Mouse (Mus musculus): ENCODE data around the gene Mospd3.
"Not testable (repeated sequence)": the region's sequence is repeated elsewhere in the genome, so short reads cannot be mapped to it uniquely, and the experiment has no call there.

Gene Mospd3

GRCm38 (mm10) chr5:137615347-137615746 lies 14.5 kb upstream of the Mospd3 start:
- in situ Hi-C loops (cut with MboI), result no loop called here

GRCm38 (mm10) chr5:137614921-137615320 lies 14.1 kb upstream of the Mospd3 start:
- in situ Hi-C loops (cut with MboI), result not testable (repeated sequence)

- in situ Hi-C loops (cut with MboI), result no loop called here
These were observed 12.7 kb upstream of the Mospd3 start, which contains the start of gene Pcolce for GRCm38 (mm10) chr5:137613550-137613949. TSS of gene Pcolce (minus strand) at chr5:137613784.

DNA sequence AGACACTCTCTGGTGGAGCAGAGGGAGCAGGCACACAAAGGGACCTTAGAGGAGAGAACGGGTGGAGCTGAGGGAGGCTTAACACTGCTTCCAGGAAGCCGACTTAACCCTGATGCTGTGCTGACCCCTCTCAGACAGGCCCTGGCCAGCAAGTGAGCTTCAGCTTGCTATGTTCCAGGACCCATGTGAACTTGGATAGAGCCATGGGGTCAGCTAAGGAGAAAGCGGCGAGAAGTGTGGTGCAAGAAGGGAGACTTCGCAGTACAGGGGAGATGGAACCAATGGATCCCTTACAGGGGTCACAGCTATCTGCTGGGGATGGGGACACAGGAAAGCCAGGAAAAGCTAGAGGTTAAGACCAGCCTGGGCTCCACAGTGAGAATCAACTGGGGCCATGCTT lies 12.2 kb upstream of the Mospd3 start:
- in situ Hi-C loops (cut with MboI), result no loop called here

DNA sequence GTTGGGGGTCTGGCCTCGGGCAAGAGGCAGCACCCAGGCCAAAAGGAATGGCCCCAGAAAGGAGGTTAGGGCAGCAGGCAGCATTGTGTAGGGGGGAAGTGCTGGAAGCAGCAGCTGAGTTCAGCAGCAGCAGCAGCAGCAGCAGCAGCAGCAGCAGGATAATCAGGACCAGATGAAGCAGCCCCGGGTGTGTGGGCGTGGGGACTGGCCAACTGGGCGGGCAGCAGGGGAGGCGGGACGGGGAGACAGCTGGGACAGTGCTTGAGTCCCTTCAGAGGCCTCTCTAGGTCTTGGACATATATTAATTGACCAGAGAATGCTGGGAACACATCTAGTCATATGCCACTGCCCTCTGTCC lies 10.4 kb upstream of the Mospd3 start:
- in situ Hi-C loops (cut with MboI), result no loop called here

- in situ Hi-C loops (cut with MboI), result no loop called here
These were observed 9.8 kb upstream of the Mospd3 start for GRCm38 (mm10) chr5:137610548-137611244.

DNA sequence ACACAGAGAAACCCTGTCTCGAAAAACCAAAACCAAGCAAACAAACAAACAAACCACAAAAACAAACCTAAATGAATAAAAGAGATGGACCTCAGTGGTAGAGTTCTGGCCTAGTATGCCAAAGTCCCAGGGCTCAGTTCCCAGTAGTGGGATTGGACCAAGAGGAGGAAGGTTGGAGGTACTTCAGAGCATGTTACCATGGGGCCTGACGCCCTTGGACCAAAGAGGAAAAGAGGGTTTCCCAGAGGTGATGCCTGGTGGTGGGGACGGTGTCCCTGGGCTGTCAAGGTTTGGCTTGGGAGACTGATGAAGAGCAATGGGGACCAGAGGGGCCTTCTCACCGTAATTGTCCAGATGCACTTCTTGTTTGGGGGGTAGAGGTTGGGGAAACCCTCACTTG lies 9.2 kb upstream of the Mospd3 start:
- in situ Hi-C loops (cut with MboI), result no loop called here

DNA sequence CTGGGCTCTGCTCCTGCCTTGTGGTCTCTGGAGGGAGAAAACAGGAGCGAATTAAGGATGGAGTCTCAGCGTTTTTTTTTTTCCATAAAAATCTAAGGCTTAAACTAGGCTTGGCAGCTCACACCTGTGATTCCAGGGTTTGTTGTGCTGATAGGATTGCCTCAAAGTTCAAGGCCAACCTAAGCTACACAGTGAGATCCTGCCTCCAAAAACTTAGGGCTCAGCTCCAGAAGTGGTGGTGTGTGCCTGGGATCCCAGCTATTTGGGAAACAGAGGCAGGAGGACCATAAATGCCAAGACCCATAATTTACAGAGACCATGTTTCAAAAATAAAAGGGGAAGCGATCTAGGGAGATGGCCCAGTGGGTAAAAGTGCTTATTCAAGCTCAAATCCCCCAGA lies 8.4 kb upstream of the Mospd3 start:
- in situ Hi-C loops (cut with MboI), result no loop called here

DNA sequence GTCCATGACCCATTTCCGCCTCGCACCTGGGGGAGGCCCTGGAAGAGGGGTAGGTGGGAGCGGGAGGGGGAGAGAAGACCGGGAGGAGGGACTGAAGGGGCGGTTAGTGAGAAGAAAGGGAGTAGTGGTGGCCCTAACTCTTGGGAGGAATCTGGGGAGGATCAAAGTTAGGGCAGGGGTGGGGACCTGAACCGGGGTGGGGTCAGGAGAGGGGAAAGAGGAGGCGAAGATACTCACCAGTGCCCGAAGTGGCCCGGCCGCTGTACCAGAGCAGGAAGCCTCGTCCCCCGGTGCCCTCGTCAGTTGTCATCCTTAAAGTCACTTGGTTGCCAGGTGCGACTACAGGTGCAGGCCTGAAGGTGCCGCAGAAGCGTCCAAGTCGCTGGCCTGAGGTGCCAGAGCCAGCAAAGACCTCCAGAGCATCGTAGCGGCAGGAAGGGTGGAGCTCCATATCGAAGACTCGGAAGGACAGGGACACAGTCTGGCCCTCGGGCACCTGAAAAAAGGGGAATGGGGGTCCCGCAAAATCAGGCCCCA lies 7.9 kb upstream of the Mospd3 start:
- in situ Hi-C loops (cut with MboI), result no loop called here

GRCm38 (mm10) chr5:137607860-137608653 lies 7.2 kb upstream of the Mospd3 start:
- in situ Hi-C loops (cut with MboI), result no loop called here

- in situ Hi-C loops (cut with MboI), result no loop called here
These were observed 489 bp upstream of the Mospd3 start for GRCm38 (mm10) chr5:137601365-137601729.

DNA sequence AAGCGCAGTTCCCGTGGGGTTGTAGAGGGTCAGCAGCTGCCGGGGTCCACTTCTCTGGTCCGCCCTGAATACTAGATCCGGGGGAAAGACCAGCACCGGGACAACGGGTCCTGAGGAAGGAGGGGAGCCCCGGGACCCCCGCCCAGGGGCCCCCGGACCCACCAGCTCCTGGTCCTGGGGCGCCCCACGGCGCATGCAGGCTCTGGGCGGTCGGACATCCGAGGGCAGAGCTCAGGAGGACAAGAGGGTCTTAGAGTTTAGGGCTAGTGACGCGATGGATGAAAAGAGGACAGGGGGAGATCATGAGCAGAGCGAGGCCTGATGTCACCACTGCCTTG lies 608 bp downstream of the Mospd3 start:
- in situ Hi-C loops (cut with MboI), result no loop called here

GRCm38 (mm10) chr5:137599600-137599999 lies 1.3 kb downstream of the Mospd3 start:
- in situ Hi-C loops (cut with MboI), result no loop called here

- in situ Hi-C loops (cut with MboI), result no loop called here
These were observed 2.6 kb downstream of the Mospd3 start for GRCm38 (mm10) chr5:137598100-137598826.

GRCm38 (mm10) chr5:137597625-137598024 lies 3.2 kb downstream of the Mospd3 start:
- in situ Hi-C loops (cut with MboI), result no loop called here

GRCm38 (mm10) chr5:137596601-137597261 lies 4.1 kb downstream of the Mospd3 start:
- in situ Hi-C loops (cut with MboI), result no loop called here

GRCm38 (mm10) chr5:137595921-137596320 lies 4.9 kb downstream of the Mospd3 start:
- in situ Hi-C loops (cut with MboI), result no loop called here

GRCm38 (mm10) chr5:137590507-137590906 lies 10.4 kb downstream of the Mospd3 start:
- in situ Hi-C loops (cut with MboI), result no loop called here

DNA sequence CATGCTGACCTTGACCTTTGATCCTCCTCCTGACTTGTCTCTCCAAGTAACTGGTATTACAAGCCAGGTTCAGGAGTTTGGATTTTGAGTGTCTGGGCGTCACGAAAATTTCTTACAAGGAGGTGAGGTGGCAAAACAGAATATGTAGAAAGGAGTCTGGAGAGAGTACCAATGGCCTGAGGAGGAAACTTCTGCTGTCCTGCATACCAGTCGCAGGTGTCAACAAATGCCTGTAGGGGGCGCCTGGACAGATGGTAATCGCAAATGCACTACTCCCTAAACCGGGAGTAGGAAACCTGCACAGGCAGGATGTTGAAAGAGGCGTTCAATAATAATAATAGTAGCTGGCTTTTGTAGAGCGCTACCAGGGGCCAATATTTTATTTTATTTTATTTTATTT lies 15.9 kb downstream of the Mospd3 start:
- in situ Hi-C loops (cut with MboI), result no loop called here

GRCm38 (mm10) chr5:137583670-137584169 lies 17.1 kb downstream of the Mospd3 start:
- in situ Hi-C loops (cut with MboI), result no loop called here

DNA sequence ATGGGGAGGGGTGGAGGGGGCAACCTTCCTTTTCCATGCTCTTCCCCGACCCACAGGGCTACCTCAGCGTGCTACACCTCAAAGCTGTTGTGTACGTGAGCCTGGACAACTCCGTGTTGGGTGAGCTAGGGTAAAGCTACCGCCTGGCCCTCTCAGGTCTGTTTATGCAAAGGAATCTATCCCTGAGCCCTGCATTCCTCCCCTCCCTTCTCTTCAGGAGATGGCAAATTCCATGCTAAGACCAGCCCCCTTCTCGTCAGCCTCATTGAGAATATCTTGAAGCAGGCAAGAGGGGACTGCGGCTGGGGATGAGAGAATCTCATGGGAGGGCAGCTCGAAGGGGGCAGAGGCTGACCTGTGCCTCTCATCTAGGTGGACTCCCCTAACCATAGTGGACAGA lies 18.2 kb downstream of the Mospd3 start:
- in situ Hi-C loops (cut with MboI), result no loop called here

GRCm38 (mm10) chr5:137580246-137580645 lies 20.6 kb downstream of the Mospd3 start:
- in situ Hi-C loops (cut with MboI), result no loop called here

All from mature B cell (primary cell).